Mouse (Mus musculus): ENCODE data around the gene Tctex1d4. TPM values are rescaled to one million over a fixed set of nuclear protein-coding genes. Genes with fewer than 3 reads are reported as not detected.

Gene Tctex1d4
- not detected for total RNA-seq (2023)

GRCm38 (mm10) chr4:117126675-117127290 lies at the start of gene Tctex1d4:
Gene Tctex1d4, plus strand, starts transcription at chr4:117126794.

GRCm38 (mm10) chr4:117095551-117096452 lies 30.8 kb upstream of the Tctex1d4 start, which contains the start of gene Ptch2:
Gene Ptch2, plus strand, starts transcription at chr4:117096075.

DNA sequence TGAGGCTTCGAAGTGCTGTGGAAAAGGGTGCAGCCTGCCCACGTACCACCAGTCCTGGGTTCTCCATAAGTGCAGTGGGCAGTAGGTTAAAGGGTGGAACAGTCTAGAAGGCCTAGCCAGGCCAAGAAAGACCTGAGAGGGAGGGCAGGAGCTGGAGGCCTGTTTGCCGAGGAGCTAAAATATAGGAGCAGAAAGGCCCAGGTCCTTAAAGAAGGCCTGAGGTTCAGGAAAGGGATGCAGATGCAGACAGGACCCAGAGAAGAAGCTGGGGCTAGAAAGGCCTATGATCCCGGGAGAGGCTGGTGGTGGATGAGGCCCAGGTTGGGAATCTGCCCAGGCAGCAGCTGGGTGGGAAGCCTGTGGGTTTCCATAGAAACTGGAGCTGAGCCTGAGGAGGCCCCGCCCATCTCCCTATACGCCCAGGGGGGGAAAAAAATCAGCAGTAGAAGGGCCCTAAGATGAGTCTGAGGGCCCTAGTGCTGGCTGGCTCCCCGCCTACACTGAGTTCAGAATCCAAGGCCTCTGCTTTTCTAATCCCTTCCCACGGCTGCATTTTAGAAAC lies 1.2 kb upstream of the Tctex1d4 start, which contains the start of gene Btbd19:
Gene Btbd19 (minus strand): TSS at position 378 of the 562 bp plus-strand sequence.

GRCm38 (mm10) chr4:117133817-117134600 lies 7.4 kb downstream of the Tctex1d4 start, which contains the start of gene Plk3:
Gene Plk3, minus strand, starts transcription at chr4:117133963.

GRCm38 (mm10) chr4:117155792-117156355 lies 29.3 kb downstream of the Tctex1d4 start, which contains the start of gene Rps8:
Gene Rps8, minus strand, starts transcription at chr4:117156243.

Other genes starting within 250 kb of the Tctex1d4 start
- not detected for gene Zswim5, start 249.4 kb upstream of the Tctex1d4 start, total RNA-seq (2023)
- 36.8 TPM for gene Urod, start 132.4 kb upstream of the Tctex1d4 start, total RNA-seq (2023)
- gene Hectd3, start 131.5 kb upstream of the Tctex1d4 start, total RNA-seq (2023), result 35.4 TPM
- 22.1 TPM for gene Eif2b3, start 107.4 kb upstream of the Tctex1d4 start, total RNA-seq (2023)
- gene Ptch2, start 30.7 kb upstream of the Tctex1d4 start, total RNA-seq (2023), result 0.18 TPM
- gene Btbd19, start 1.1 kb upstream of the Tctex1d4 start, total RNA-seq (2023), result 22.6 TPM
- 55.5 TPM for gene Plk3, start 7.2 kb downstream of the Tctex1d4 start, total RNA-seq (2023)
- 2,747 TPM for gene Rps8, start 29.4 kb downstream of the Tctex1d4 start, total RNA-seq (2023)
- 0.29 TPM for gene Kif2c, start 55.8 kb downstream of the Tctex1d4 start, total RNA-seq (2023)
- gene Tmem53, start 125.2 kb downstream of the Tctex1d4 start, total RNA-seq (2023), result not detected
- not detected for gene Armh1, start 125.3 kb downstream of the Tctex1d4 start, total RNA-seq (2023)